Mouse (Mus musculus) left cerebral cortex, adult 2 months (tissue): ENCODE data around the gene Pstk. TPM values are rescaled to one million over a fixed set of nuclear protein-coding genes. Genes with fewer than 3 reads are reported as not detected.

Experiments used
- DNase-seq, 2 experiments: peaks; one replicate each; pipeline ENCODE4 v3.0.0; 2021 to 2022; ENCODE audit warnings: low spot score in 2 of 2, mixed read lengths in 1 of 2; ENCODE audit errors: extremely low spot score in 1 of 2
- H3K27ac ChIP-seq: fragments of 200-600 bp; 2 replicates; pipeline ENCODE4 v1.8.1; 2022
- H3K4me3 ChIP-seq: fragments of 200-600 bp; 2 replicates; pipeline ENCODE4 v1.8.1; 2022
- CTCF ChIP-seq: fragments of 200-600 bp; IDR thresholded peaks from 2 replicates; pipeline ENCODE4 v1.8.1; 2022; ENCODE audit warnings: antibody characterized with exemption, mild to moderate bottlenecking, moderate library complexity
- intact Hi-C: fragments of 180-260 bp; cut with DNase I; formaldehyde crosslinking; loops from one replicate; pipeline ENCODE4 v1.15.1; 2025
- total RNA-seq, 2 experiments: library from RNA; stranded (reverse); gene quantifications; 2 replicates each; pipeline ENCODE4 v1.2.3; 2021

Gene Pstk
- total RNA-seq, 2 experiments from 2014 or later: 53.4 to 54.2 TPM

GRCm38 (mm10) chr7:131424912-131425311, 54.0 kb downstream of the Pstk start:
- TF ChIP-seq CTCF: no peak
- H3K4me3 ChIP-seq: no peak overlapping the region
- H3K27ac ChIP-seq: no peak overlapping the region
- DNase-seq: no peak
- intact Hi-C loops: no loop called here

GRCm38 (mm10) chr7:131427331-131427730, 56.4 kb downstream of the Pstk start:
- intact Hi-C loops: no loop called here
- H3K4me3 ChIP-seq: no peak overlapping the region
- no peak overlapping the region for H3K27ac ChIP-seq
- no peak for DNase-seq
- no peak for TF ChIP-seq CTCF

GRCm38 (mm10) chr7:131432244-131432643, 61.3 kb downstream of the Pstk start:
- TF ChIP-seq CTCF: peak; percentile 71
- H3K27ac ChIP-seq: no peak overlapping the region
- H3K4me3 ChIP-seq: no peak overlapping the region
- intact Hi-C loops: loop anchor here (5.0 kb wide), 1 partner anchor 315 kb away; no protein-coding TSS in a partner anchor
- peak; percentile 36 to 38 for DNase-seq

- TF ChIP-seq CTCF: peak; percentile 31
- Histone ChIP-seq H3K4me3 (no peak overlapping the region), H3K27ac (no peak overlapping the region)
- DNase-seq: no peak
- intact Hi-C loops: loop anchor here (5.0 kb wide), 1 partner anchor 313 kb away; no protein-coding TSS in a partner anchor
Observed at GRCm38 (mm10) chr7:131434276-131434675, 63.3 kb downstream of the Pstk start.

- intact Hi-C loops: no loop called here
- Histone ChIP-seq H3K4me3 (no peak overlapping the region), H3K27ac (no peak overlapping the region)
- TF ChIP-seq CTCF: no peak
- no peak for DNase-seq
Observed at GRCm38 (mm10) chr7:131437051-131437450, 66.1 kb downstream of the Pstk start.

Other genes starting within 250 kb of the Pstk start
- not detected for gene 4933402N03Rik, start 224.8 kb upstream of the Pstk start, total RNA-seq
- gene 5430419D17Rik, start 196.7 kb upstream of the Pstk start, total RNA-seq: not detected
- under 1 TPM in 1 of 2 experiments, not detected in 1; 0.26 TPM for gene Cuzd1, start 48.8 kb upstream of the Pstk start, total RNA-seq
- gene Fam24b, start 41.6 kb upstream of the Pstk start, total RNA-seq: not detected
- not detected for gene Fam24a, start 37.3 kb upstream of the Pstk start, total RNA-seq
- 10 to 100 TPM; 24.8 to 28.8 TPM for gene 2310057M21Rik, start 8.4 kb upstream of the Pstk start, total RNA-seq
- gene Ikzf5, start 39.4 kb downstream of the Pstk start, total RNA-seq: 10 to 100 TPM; 49.3 to 49.5 TPM
- 10 to 100 TPM; 84.8 to 89.9 TPM for gene Acadsb, start 39.5 kb downstream of the Pstk start, total RNA-seq
- gene Hmx3, start 171.7 kb downstream of the Pstk start, total RNA-seq: not detected
- gene Hmx2, start 177.6 kb downstream of the Pstk start, total RNA-seq: not detected
- gene Bub3, start 189.1 kb downstream of the Pstk start, total RNA-seq: 10 to 100 TPM; 59.6 to 62.2 TPM